Mouse (Mus musculus): ENCODE measurements around the gene Poln. TPM values are rescaled to one million over a fixed set of nuclear protein-coding genes. Genes with fewer than 3 reads are reported as not detected.

Gene Poln
- polyA plus RNA-seq (2012; rRNA removed) (0.79 and 1.7 TPM in 2 replicates), polyA plus RNA-seq (2014; fragmentation: Nextera tagmentation; extraction: Ambion mirVana) (0.97 and 1.3 TPM in 2 replicates)

GRCm38 (mm10) chr5:34168950-34169891 lies at the start of gene Poln, which contains the start of gene Haus3:
Gene Poln (minus strand): TSS chr5:34169448.
Gene Haus3 (minus strand): TSS chr5:34169527.
- peak within 1 kb of the TSS; percentile 76 for H3K9ac ChIP-seq (ENCODE audit: low read depth, low read length, severe bottlenecking)
- peak within 1 kb of the TSS; percentile 56 for H3K4me2 ChIP-seq (replicated peaks; ENCODE audit: low read depth, low read length, severe bottlenecking)
- peak within 1 kb of the TSS; percentile 84 for H3K27ac ChIP-seq (replicated peaks; ENCODE audit: low read depth, low read length)
- H3K9me3 ChIP-seq (ENCODE audit: control insufficient read depth, low read length): no peaks in the 10 kb centered on the region
- H3K36me3 ChIP-seq (ENCODE audit: control insufficient read depth, insufficient read depth, low read length): peaks cover 19% of the 10 kb centered on the region
- H3K27me3 ChIP-seq (ENCODE audit: control insufficient read depth, insufficient read depth, low read length): no peaks in the 10 kb centered on the region
- WGBS: under 1% methylated on average over 57 of the region's 57 CpGs
- H3K4me3 ChIP-seq (replicated peaks; ENCODE audit: low read length): peak within 1 kb of the TSS; percentile 71
- peak; percentile 71; the same call in 1 of the 2 replicates for TF ChIP-seq POLR2A (IDR thresholded peaks at IDR 0.05; ENCODE audit: borderline replicate concordance, extremely low read depth, insufficient read depth, insufficient read length)
- DNase-seq (ENCODE audit: low spot score) (peak; percentile 99), ATAC-seq (ENCODE audit: low FRiP score, low read depth) (peak; percentile 100)
- H3K4me1 ChIP-seq (ENCODE audit: control insufficient read depth, insufficient read depth, low read length): peaks cover 9% of the 10 kb centered on the region; the same call in 1 of the 2 replicates

GRCm38 (mm10) chr5:34218672-34219071 lies 49.4 kb upstream of the Poln start:
- H3K27ac ChIP-seq (replicated peaks; ENCODE audit: low read depth, low read length): no peak overlapping the region
- H3K27me3 ChIP-seq (ENCODE audit: control insufficient read depth, insufficient read depth, low read length): no peaks in the 10 kb centered on the region
- no peaks in the 10 kb centered on the region for H3K36me3 ChIP-seq (ENCODE audit: control insufficient read depth, insufficient read depth, low read length)
- WGBS: 71% methylated on average over 5 of the region's 5 CpGs
- no peak overlapping the region for H3K4me3 ChIP-seq (replicated peaks; ENCODE audit: low read length)
- no peaks in the 10 kb centered on the region for H3K9me3 ChIP-seq (ENCODE audit: control insufficient read depth, low read length)
- no peak overlapping the region for H3K9ac ChIP-seq (ENCODE audit: low read depth, low read length, severe bottlenecking)
- DNase-seq (ENCODE audit: low spot score) (no peak), ATAC-seq (ENCODE audit: low FRiP score, low read depth) (no peak)
- H3K4me2 ChIP-seq (replicated peaks; ENCODE audit: low read depth, low read length, severe bottlenecking): no peak overlapping the region
- H3K4me1 ChIP-seq (ENCODE audit: control insufficient read depth, insufficient read depth, low read length): no peaks in the 10 kb centered on the region
- no peak for TF ChIP-seq POLR2A (IDR thresholded peaks at IDR 0.05; ENCODE audit: borderline replicate concordance, extremely low read depth, insufficient read depth, insufficient read length)

GRCm38 (mm10) chr5:34217756-34218155 lies 48.5 kb upstream of the Poln start:
- H3K36me3 ChIP-seq (ENCODE audit: control insufficient read depth, insufficient read depth, low read length): no peaks in the 10 kb centered on the region
- TF ChIP-seq POLR2A (IDR thresholded peaks at IDR 0.05; ENCODE audit: borderline replicate concordance, extremely low read depth, insufficient read depth, insufficient read length): no peak
- no peak overlapping the region for H3K9ac ChIP-seq (ENCODE audit: low read depth, low read length, severe bottlenecking)
- 45% methylated on average over 9 of the region's 9 CpGs for WGBS
- no peak overlapping the region for H3K4me3 ChIP-seq (replicated peaks; ENCODE audit: low read length)
- DNase-seq (ENCODE audit: low spot score) (no peak), ATAC-seq (ENCODE audit: low FRiP score, low read depth) (peak; percentile 41; the same call in 1 of the 2 replicates)
- no peak overlapping the region for H3K4me2 ChIP-seq (replicated peaks; ENCODE audit: low read depth, low read length, severe bottlenecking)
- H3K27me3 ChIP-seq (ENCODE audit: control insufficient read depth, insufficient read depth, low read length): no peaks in the 10 kb centered on the region
- no peaks in the 10 kb centered on the region for H3K9me3 ChIP-seq (ENCODE audit: control insufficient read depth, low read length)
- H3K4me1 ChIP-seq (ENCODE audit: control insufficient read depth, insufficient read depth, low read length): no peaks in the 10 kb centered on the region
- H3K27ac ChIP-seq (replicated peaks; ENCODE audit: low read depth, low read length): no peak overlapping the region

GRCm38 (mm10) chr5:34216025-34216424 lies 46.8 kb upstream of the Poln start:
- WGBS: 85% methylated on average over 7 of the region's 7 CpGs

DNA sequence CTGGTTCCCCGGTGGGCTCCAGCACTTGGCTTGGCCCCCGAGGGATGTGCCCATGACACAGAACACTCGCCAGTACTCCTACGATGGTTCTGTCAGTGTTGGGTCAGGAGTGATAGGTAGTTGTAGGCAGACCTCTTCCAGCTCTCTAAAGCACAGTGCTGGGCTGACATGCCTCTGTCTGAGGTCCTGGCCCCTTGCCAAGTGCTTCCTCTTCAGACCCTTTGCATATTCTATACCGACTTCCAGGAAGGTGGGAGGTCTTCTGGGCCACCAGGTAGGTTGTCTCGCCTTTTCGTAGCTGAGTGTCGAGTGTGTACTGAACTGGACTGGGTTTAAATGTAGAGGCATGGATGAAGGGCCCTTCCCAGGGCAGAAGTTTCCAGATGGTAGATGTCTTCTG lies 44.4 kb upstream of the Poln start:
- TF ChIP-seq POLR2A (IDR thresholded peaks at IDR 0.05; ENCODE audit: borderline replicate concordance, extremely low read depth, insufficient read depth, insufficient read length): no peak
- Histone ChIP-seq H3K9me3 (ENCODE audit: control insufficient read depth, low read length) (no peaks in the 10 kb centered on the region), H3K27me3 (ENCODE audit: control insufficient read depth, insufficient read depth, low read length) (no peaks in the 10 kb centered on the region), H3K4me2 (replicated peaks; ENCODE audit: low read depth, low read length, severe bottlenecking) (no peak overlapping the region), H3K9ac (ENCODE audit: low read depth, low read length, severe bottlenecking) (no peak overlapping the region), H3K36me3 (ENCODE audit: control insufficient read depth, insufficient read depth, low read length) (no peaks in the 10 kb centered on the region), H3K4me3 (replicated peaks; ENCODE audit: low read length) (no peak overlapping the region), H3K27ac (replicated peaks; ENCODE audit: low read depth, low read length) (no peak overlapping the region), H3K4me1 (ENCODE audit: control insufficient read depth, insufficient read depth, low read length) (no peaks in the 10 kb centered on the region)
- DNase-seq (ENCODE audit: low spot score) (no peak), ATAC-seq (ENCODE audit: low FRiP score, low read depth) (no peak)
- 68% methylated on average over 8 of the region's 8 CpGs for WGBS

More at GRCm38 (mm10) chr5:34216025-34216424, 46.8 kb upstream of the Poln start:
- no peak for DNase-seq (ENCODE audit: low spot score)
- H3K9ac ChIP-seq (ENCODE audit: low read depth, low read length, severe bottlenecking): no peak overlapping the region
- no peaks in the 10 kb centered on the region for H3K27me3 ChIP-seq (ENCODE audit: control insufficient read depth, insufficient read depth, low read length)
- no peaks in the 10 kb centered on the region for H3K9me3 ChIP-seq (ENCODE audit: control insufficient read depth, low read length)
- H3K4me2 ChIP-seq (replicated peaks; ENCODE audit: low read depth, low read length, severe bottlenecking): no peak overlapping the region
- no peak overlapping the region for H3K27ac ChIP-seq (replicated peaks; ENCODE audit: low read depth, low read length)
- no peaks in the 10 kb centered on the region for H3K4me1 ChIP-seq (ENCODE audit: control insufficient read depth, insufficient read depth, low read length)
- no peak overlapping the region for H3K4me3 ChIP-seq (replicated peaks; ENCODE audit: low read length)
- H3K36me3 ChIP-seq (ENCODE audit: control insufficient read depth, insufficient read depth, low read length): no peaks in the 10 kb centered on the region
- no peak for TF ChIP-seq POLR2A (IDR thresholded peaks at IDR 0.05; ENCODE audit: borderline replicate concordance, extremely low read depth, insufficient read depth, insufficient read length)
- no peak for ATAC-seq (ENCODE audit: low FRiP score, low read depth)
